Mouse (Mus musculus): ENCODE data around the gene Ergic1. TPM values are rescaled to one million over a fixed set of nuclear protein-coding genes. Genes with fewer than 3 reads are reported as not detected.

Gene Ergic1
- polyA plus RNA-seq, 1 experiment from 2014 or later, result 134 TPM

- Histone ChIP-seq H3K4me2 (ENCODE audit: low read length) (no peak overlapping the region), H3K9me3 (replicated peaks; ENCODE audit: control insufficient read depth, low read length) (no peaks in the 10 kb centered on the region), H3K4me1 (ENCODE audit: control insufficient read depth, insufficient read depth, low read length) (no peaks in the 10 kb centered on the region), H3K36me3 (ENCODE audit: control insufficient read depth, insufficient read depth, low read length) (peaks cover 85% of the 10 kb centered on the region), H3K27me3 (replicated peaks; ENCODE audit: control insufficient read depth, insufficient read depth, low read length) (no peaks in the 10 kb centered on the region), H3K4me3 (ENCODE audit: low read depth, low read length) (no peak overlapping the region), H3K9ac (ENCODE audit: low read length) (no peak overlapping the region), H3K27ac (ENCODE audit: low read depth, low read length) (no peak overlapping the region)
- DNase-seq (ENCODE audit: low spot score) (no peak), ATAC-seq (no peak)
- WGBS, result 90% methylated on average over 2 of the region's 2 CpGs
Measured at GRCm38 (mm10) chr17:26625521-26626010, 64.3 kb downstream of the Ergic1 start.

DNA sequence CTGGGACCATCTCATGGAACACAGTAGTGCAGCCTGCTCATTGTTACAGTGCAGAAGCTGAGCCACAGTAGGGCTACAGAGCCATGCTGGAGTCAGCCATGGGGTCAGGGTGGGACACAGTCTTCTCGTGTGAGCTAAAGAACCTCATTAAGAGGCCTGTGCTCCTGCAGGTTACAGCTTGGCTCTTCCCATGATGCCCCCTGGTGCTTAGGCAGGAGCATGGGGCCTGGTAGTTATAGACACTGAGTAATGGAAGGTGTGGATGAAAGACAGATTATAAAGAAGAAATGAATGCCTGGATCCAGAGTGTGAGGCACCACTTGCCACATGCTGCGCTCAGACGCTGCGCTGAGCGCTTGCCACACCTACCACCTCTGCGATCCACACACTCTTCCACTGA, 67.2 kb downstream of the Ergic1 start:
- no peak overlapping the region for H3K9ac ChIP-seq (ENCODE audit: low read length)
- no peak overlapping the region for H3K27ac ChIP-seq (ENCODE audit: low read depth, low read length)
- H3K9me3 ChIP-seq (replicated peaks; ENCODE audit: control insufficient read depth, low read length), result no peaks in the 10 kb centered on the region
- no peak overlapping the region for H3K4me3 ChIP-seq (ENCODE audit: low read depth, low read length)
- ATAC-seq, result no peak
- H3K4me2 ChIP-seq (ENCODE audit: low read length), result no peak overlapping the region
- no peak for DNase-seq (ENCODE audit: low spot score)
- no peaks in the 10 kb centered on the region for H3K27me3 ChIP-seq (replicated peaks; ENCODE audit: control insufficient read depth, insufficient read depth, low read length)
- no peaks in the 10 kb centered on the region for H3K4me1 ChIP-seq (ENCODE audit: control insufficient read depth, insufficient read depth, low read length)
- 88% methylated on average over 6 of the region's 6 CpGs for WGBS
- H3K36me3 ChIP-seq (ENCODE audit: control insufficient read depth, insufficient read depth, low read length), result peaks cover 94% of the 10 kb centered on the region

DNA sequence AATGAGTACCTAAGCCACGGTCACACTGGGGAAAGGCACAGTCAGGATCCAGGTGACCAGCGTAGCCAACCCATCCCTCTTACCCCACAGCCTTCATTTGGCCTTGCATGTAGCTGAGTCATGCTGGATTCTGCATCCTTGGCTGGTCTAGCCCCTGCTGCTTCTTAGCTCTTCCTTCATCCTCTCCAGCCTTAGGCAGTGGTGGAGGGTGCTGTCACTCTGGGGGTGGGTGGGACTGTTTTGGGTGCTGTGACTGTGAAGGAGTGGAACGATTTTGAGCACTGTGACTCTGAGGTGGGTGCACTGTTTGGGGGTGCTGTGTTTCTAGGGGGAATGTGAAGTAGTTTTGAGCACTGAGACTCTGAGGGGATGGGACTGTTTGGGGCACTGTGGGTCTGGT, 67.6 kb downstream of the Ergic1 start:
- DNase-seq (ENCODE audit: low spot score), result no peak
- WGBS, result 94% methylated on average over 3 of the region's 3 CpGs
- Histone ChIP-seq H3K36me3 (ENCODE audit: control insufficient read depth, insufficient read depth, low read length) (peaks cover 94% of the 10 kb centered on the region), H3K9me3 (replicated peaks; ENCODE audit: control insufficient read depth, low read length) (no peaks in the 10 kb centered on the region), H3K4me1 (ENCODE audit: control insufficient read depth, insufficient read depth, low read length) (no peaks in the 10 kb centered on the region), H3K27ac (ENCODE audit: low read depth, low read length) (no peak overlapping the region), H3K4me2 (ENCODE audit: low read length) (no peak overlapping the region), H3K27me3 (replicated peaks; ENCODE audit: control insufficient read depth, insufficient read depth, low read length) (no peaks in the 10 kb centered on the region), H3K4me3 (ENCODE audit: low read depth, low read length) (no peak overlapping the region), H3K9ac (ENCODE audit: low read length) (no peak overlapping the region)
- ATAC-seq, result no peak

DNA sequence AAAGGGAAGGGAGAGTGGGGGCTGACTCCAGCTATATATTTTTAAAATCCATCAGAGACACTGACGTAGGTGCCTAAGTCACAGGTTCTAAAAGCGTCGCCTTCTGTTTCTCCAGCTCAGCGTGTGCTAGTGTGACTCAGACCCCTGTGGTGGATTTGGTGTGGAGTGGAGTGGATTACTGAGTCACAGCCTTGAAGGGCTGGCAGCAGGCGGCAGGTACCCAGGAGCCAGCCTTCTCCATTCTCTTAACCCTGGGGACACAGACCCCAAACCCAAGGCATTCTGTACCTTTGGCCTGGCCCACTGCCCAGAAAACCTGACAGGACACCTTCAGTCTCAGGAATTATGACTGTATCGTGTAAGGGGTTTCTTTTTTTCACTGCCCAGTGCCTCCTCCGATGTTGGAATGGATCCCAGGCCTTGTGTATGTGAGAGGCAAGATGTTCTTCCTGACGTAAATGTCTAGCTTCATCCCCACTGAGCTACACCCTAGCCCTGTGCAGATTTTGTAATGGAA, 70.6 kb downstream of the Ergic1 start:
- H3K4me1 ChIP-seq (ENCODE audit: control insufficient read depth, insufficient read depth, low read length), result no peaks in the 10 kb centered on the region
- ATAC-seq (no peak), DNase-seq (ENCODE audit: low spot score) (no peak)
- H3K4me2 ChIP-seq (ENCODE audit: low read length), result no peak overlapping the region
- H3K36me3 ChIP-seq (ENCODE audit: control insufficient read depth, insufficient read depth, low read length), result peaks cover 93% of the 10 kb centered on the region
- H3K9ac ChIP-seq (ENCODE audit: low read length), result no peak overlapping the region
- no peak overlapping the region for H3K4me3 ChIP-seq (ENCODE audit: low read depth, low read length)
- H3K9me3 ChIP-seq (replicated peaks; ENCODE audit: control insufficient read depth, low read length), result no peaks in the 10 kb centered on the region
- H3K27me3 ChIP-seq (replicated peaks; ENCODE audit: control insufficient read depth, insufficient read depth, low read length), result no peaks in the 10 kb centered on the region
- 90% methylated on average over 8 of the region's 8 CpGs for WGBS
- no peak overlapping the region for H3K27ac ChIP-seq (ENCODE audit: low read depth, low read length)

DNA sequence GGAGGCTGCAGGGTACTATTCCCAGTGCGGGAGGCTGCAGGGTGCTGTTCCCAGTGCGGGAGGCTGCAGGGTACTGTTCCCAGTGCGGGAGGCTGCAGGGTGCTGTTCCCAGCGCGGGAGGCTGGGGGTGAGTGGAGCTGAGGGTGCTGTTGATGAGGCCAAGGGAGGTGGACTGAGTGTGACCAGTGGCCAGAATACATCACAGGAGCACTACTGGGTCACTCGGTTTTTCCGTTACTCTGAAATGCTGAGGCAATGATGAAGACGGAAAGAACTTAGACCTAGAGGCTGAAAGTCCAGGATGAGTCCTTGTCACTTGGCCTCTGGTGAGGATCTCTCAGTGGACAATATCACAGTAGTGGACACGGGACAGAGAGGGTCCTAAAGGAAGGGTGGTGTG, 71.9 kb downstream of the Ergic1 start:
- no peaks in the 10 kb centered on the region for H3K9me3 ChIP-seq (replicated peaks; ENCODE audit: control insufficient read depth, low read length)
- ATAC-seq, result no peak
- peaks cover 91% of the 10 kb centered on the region for H3K36me3 ChIP-seq (ENCODE audit: control insufficient read depth, insufficient read depth, low read length)
- WGBS, result 96% methylated on average over 9 of the region's 9 CpGs
- H3K4me2 ChIP-seq (ENCODE audit: low read length), result no peak overlapping the region
- H3K27me3 ChIP-seq (replicated peaks; ENCODE audit: control insufficient read depth, insufficient read depth, low read length), result no peaks in the 10 kb centered on the region
- H3K9ac ChIP-seq (ENCODE audit: low read length), result no peak overlapping the region
- no peak overlapping the region for H3K27ac ChIP-seq (ENCODE audit: low read depth, low read length)
- DNase-seq (ENCODE audit: low spot score), result no peak
- no peak overlapping the region for H3K4me3 ChIP-seq (ENCODE audit: low read depth, low read length)
- H3K4me1 ChIP-seq (ENCODE audit: control insufficient read depth, insufficient read depth, low read length), result no peaks in the 10 kb centered on the region

GRCm38 (mm10) chr17:26633926-26634325, 72.6 kb downstream of the Ergic1 start:
- WGBS, result 94% methylated on average over 9 of the region's 9 CpGs
- no peak overlapping the region for H3K9ac ChIP-seq (ENCODE audit: low read length)
- no peak for DNase-seq (ENCODE audit: low spot score)
- ATAC-seq, result no peak
- no peaks in the 10 kb centered on the region for H3K9me3 ChIP-seq (replicated peaks; ENCODE audit: control insufficient read depth, low read length)
- peaks cover 86% of the 10 kb centered on the region for H3K36me3 ChIP-seq (ENCODE audit: control insufficient read depth, insufficient read depth, low read length)
- H3K4me3 ChIP-seq (ENCODE audit: low read depth, low read length), result no peak overlapping the region
- H3K27ac ChIP-seq (ENCODE audit: low read depth, low read length), result no peak overlapping the region
- no peak overlapping the region for H3K4me2 ChIP-seq (ENCODE audit: low read length)
- no peaks in the 10 kb centered on the region for H3K27me3 ChIP-seq (replicated peaks; ENCODE audit: control insufficient read depth, insufficient read depth, low read length)
- H3K4me1 ChIP-seq (ENCODE audit: control insufficient read depth, insufficient read depth, low read length), result no peaks in the 10 kb centered on the region

GRCm38 (mm10) chr17:26634539-26634938, 73.2 kb downstream of the Ergic1 start:
- ATAC-seq (no peak), DNase-seq (ENCODE audit: low spot score) (no peak)
- Histone ChIP-seq H3K27me3 (replicated peaks; ENCODE audit: control insufficient read depth, insufficient read depth, low read length) (no peaks in the 10 kb centered on the region), H3K36me3 (ENCODE audit: control insufficient read depth, insufficient read depth, low read length) (peaks cover 86% of the 10 kb centered on the region), H3K27ac (ENCODE audit: low read depth, low read length) (no peak overlapping the region), H3K4me3 (ENCODE audit: low read depth, low read length) (no peak overlapping the region), H3K4me2 (ENCODE audit: low read length) (no peak overlapping the region), H3K9me3 (replicated peaks; ENCODE audit: control insufficient read depth, low read length) (no peaks in the 10 kb centered on the region), H3K9ac (ENCODE audit: low read length) (no peak overlapping the region), H3K4me1 (ENCODE audit: control insufficient read depth, insufficient read depth, low read length) (no peaks in the 10 kb centered on the region)
- WGBS, result 93% methylated on average over 7 of the region's 7 CpGs

DNA sequence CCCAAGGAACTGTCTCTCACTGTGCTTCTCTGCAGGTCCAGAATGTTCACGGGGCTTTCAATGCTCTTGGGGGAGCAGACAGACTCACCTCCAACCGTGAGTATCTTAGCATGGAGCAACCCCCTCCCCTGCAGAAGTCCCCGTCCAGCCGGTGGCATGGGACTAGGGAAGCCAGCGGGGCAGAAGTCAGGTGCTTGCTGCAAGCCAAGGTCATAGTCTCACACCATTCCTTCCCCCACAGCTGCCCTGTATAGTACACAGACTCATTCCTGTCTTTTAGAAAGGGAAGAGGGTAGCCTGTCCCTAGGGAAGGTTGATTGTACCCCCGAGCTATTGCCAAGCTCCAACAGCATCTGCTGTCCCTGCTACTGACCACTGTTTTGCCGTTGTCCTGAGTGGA, 74.7 kb downstream of the Ergic1 start:
- Histone ChIP-seq H3K9ac (ENCODE audit: low read length) (no peak overlapping the region), H3K4me1 (ENCODE audit: control insufficient read depth, insufficient read depth, low read length) (no peaks in the 10 kb centered on the region), H3K9me3 (replicated peaks; ENCODE audit: control insufficient read depth, low read length) (no peaks in the 10 kb centered on the region), H3K36me3 (ENCODE audit: control insufficient read depth, insufficient read depth, low read length) (peaks cover 86% of the 10 kb centered on the region), H3K27me3 (replicated peaks; ENCODE audit: control insufficient read depth, insufficient read depth, low read length) (no peaks in the 10 kb centered on the region), H3K4me3 (ENCODE audit: low read depth, low read length) (no peak overlapping the region), H3K27ac (ENCODE audit: low read depth, low read length) (no peak overlapping the region), H3K4me2 (ENCODE audit: low read length) (no peak overlapping the region)
- no peak for DNase-seq (ENCODE audit: low spot score)
- 90% methylated on average over 7 of the region's 7 CpGs for WGBS
- no peak for ATAC-seq

DNA sequence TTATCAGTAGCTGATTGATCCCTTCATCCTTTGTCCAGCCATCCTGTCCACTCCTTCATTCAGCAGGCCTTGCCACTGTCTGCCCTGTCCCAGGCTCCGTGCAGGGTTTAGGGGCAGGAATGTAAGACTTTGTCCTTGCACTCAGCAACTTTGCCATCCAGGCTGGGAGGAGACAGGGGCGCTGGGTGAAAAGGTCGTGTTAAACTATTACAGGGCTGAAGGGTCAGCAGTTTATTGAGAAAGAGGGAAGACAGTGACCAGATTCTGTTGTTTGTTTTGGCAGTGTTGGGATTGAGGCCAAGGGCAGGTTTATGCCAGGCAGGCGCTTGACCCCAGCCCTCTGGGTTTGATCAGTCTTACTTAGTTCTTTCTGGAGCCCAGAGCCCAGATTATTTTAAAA, 76.6 kb downstream of the Ergic1 start:
- DNase-seq (ENCODE audit: low spot score) (no peak), ATAC-seq (no peak)
- Histone ChIP-seq H3K27ac (ENCODE audit: low read depth, low read length) (no peak overlapping the region), H3K9me3 (replicated peaks; ENCODE audit: control insufficient read depth, low read length) (no peaks in the 10 kb centered on the region), H3K4me1 (ENCODE audit: control insufficient read depth, insufficient read depth, low read length) (no peaks in the 10 kb centered on the region), H3K9ac (ENCODE audit: low read length) (no peak overlapping the region), H3K4me2 (ENCODE audit: low read length) (no peak overlapping the region), H3K27me3 (replicated peaks; ENCODE audit: control insufficient read depth, insufficient read depth, low read length) (no peaks in the 10 kb centered on the region), H3K36me3 (ENCODE audit: control insufficient read depth, insufficient read depth, low read length) (peaks cover 88% of the 10 kb centered on the region), H3K4me3 (ENCODE audit: low read depth, low read length) (no peak overlapping the region)
- WGBS, result 90% methylated on average over 4 of the region's 4 CpGs
